Mouse (Mus musculus): ENCODE results near the gene Tpte. TPM values are rescaled to one million over a fixed set of nuclear protein-coding genes. Genes with fewer than 3 reads are reported as not detected.

Tpte gene
- total RNA-seq, 2 experiments from 2014 or later, result not detected

Other genes starting within 250 kb of the Tpte start
- gene Atp7b, start 223.1 kb upstream of the Tpte start, total RNA-seq (2014; fragmentation: Nextera tagmentation), result 0.32 and 0.53 TPM in 2 replicates
- gene Atp7b, start 223.1 kb upstream of the Tpte start, total RNA-seq (2017), result 0.22 and 0.31 TPM in 2 replicates
- 9.6 and 11.4 TPM in 2 replicates for gene Alg11, start 222.7 kb upstream of the Tpte start, total RNA-seq (2014; fragmentation: Nextera tagmentation)
- gene Alg11, start 222.7 kb upstream of the Tpte start, total RNA-seq (2017), result 13.5 and 19.4 TPM in 2 replicates
- not detected in 2 replicates for gene Nek5, start 158.4 kb upstream of the Tpte start, total RNA-seq (2014; fragmentation: Nextera tagmentation)
- gene Nek5, start 158.4 kb upstream of the Tpte start, total RNA-seq (2017), result not detected in 2 replicates
- 1.1 and 1.9 TPM in 2 replicates for gene Nek3, start 117.0 kb upstream of the Tpte start, total RNA-seq (2014; fragmentation: Nextera tagmentation)
- gene Nek3, start 117.0 kb upstream of the Tpte start, total RNA-seq (2017), result 3.1 and 7.2 TPM in 2 replicates
- 35.7 and 43.3 TPM in 2 replicates for gene Ckap2, start 97.6 kb upstream of the Tpte start, total RNA-seq (2014; fragmentation: Nextera tagmentation)
- gene Ckap2, start 97.6 kb upstream of the Tpte start, total RNA-seq (2017), result 32.7 and 39.6 TPM in 2 replicates
- 30.2 and 45.5 TPM in 2 replicates for gene Vps36, start 90.6 kb upstream of the Tpte start, total RNA-seq (2014; fragmentation: Nextera tagmentation)
- gene Vps36, start 90.6 kb upstream of the Tpte start, total RNA-seq (2017), result 44.6 and 50.3 TPM in 2 replicates
- gene Thsd1, start 56.1 kb upstream of the Tpte start, total RNA-seq (2014; fragmentation: Nextera tagmentation), result 1.1 and 1.8 TPM in 2 replicates
- gene Thsd1, start 56.1 kb upstream of the Tpte start, total RNA-seq (2017), result 0.86 and 1.3 TPM in 2 replicates
- 11.1 and 11.4 TPM in 2 replicates for gene Slc25a15, start 115.2 kb downstream of the Tpte start, total RNA-seq (2014; fragmentation: Nextera tagmentation)
- gene Slc25a15, start 115.2 kb downstream of the Tpte start, total RNA-seq (2017), result 10.3 and 12.2 TPM in 2 replicates
- 20.7 and 23.4 TPM in 2 replicates for gene Mrps31, start 127.9 kb downstream of the Tpte start, total RNA-seq (2014; fragmentation: Nextera tagmentation)
- 31.5 and 33.9 TPM in 2 replicates for gene Mrps31, start 127.9 kb downstream of the Tpte start, total RNA-seq (2017)

Measured in granulocyte monocyte progenitor cell, adult 5-6 weeks (primary cell).